Mouse (Mus musculus): ENCODE measurements at regions not wholly inside any gene's neighbourhood (a gene's known extent, or its start where the extent isn't known, plus 50 kb on each side); places are given as distances from the start of the nearest gene placed in this dataset.

- DNase-seq (ENCODE audit: low spot score) (peak; percentile 18), ATAC-seq (ENCODE audit: insufficient read depth, low read depth) (no peak)
- Histone ChIP-seq H3K36me3 (replicated peaks; ENCODE audit: control insufficient read depth, insufficient read depth, low read length) (no peaks in the 10 kb centered on the region), H3K9me3 (replicated peaks; ENCODE audit: control insufficient read depth, low read length) (no peaks in the 10 kb centered on the region), H3K9ac (replicated peaks; ENCODE audit: low read depth, low read length) (no peak overlapping the region), H3K4me1 (ENCODE audit: control insufficient read depth, insufficient read depth) (peaks cover 6% of the 10 kb centered on the region; the same call in 1 of the 2 replicates), H3K4me2 (ENCODE audit: low read depth, low read length) (no peak overlapping the region), H3K27me3 (ENCODE audit: control insufficient read depth, insufficient read depth, low read length) (no peaks in the 10 kb centered on the region), H3K4me3 (ENCODE audit: low read depth, low read length) (no peak overlapping the region), H3K27ac (ENCODE audit: low read depth) (no peak overlapping the region)
- 74% methylated on average over 4 of the region's 4 CpGs for whole genome bisulfite sequencing
- TF ChIP-seq EP300 (IDR thresholded peaks at IDR 0.05; ENCODE audit: low read depth) (no peak), CTCF (IDR thresholded peaks at IDR 0.05; ENCODE audit: low read depth) (no peak)
Measured at GRCm38 (mm10) chr1:61428706-61429501, 209.7 kb upstream of the Pard3b start.

- H3K27me3 ChIP-seq (ENCODE audit: control insufficient read depth, insufficient read depth, low read length): no peaks in the 10 kb centered on the region
- H3K4me1 ChIP-seq (ENCODE audit: control insufficient read depth, insufficient read depth): no peaks in the 10 kb centered on the region
- H3K9me3 ChIP-seq (replicated peaks; ENCODE audit: control insufficient read depth, low read length): no peaks in the 10 kb centered on the region
- no peaks in the 10 kb centered on the region for H3K36me3 ChIP-seq (replicated peaks; ENCODE audit: control insufficient read depth, insufficient read depth, low read length)
- TF ChIP-seq CTCF (IDR thresholded peaks at IDR 0.05; ENCODE audit: low read depth) (no peak), EP300 (IDR thresholded peaks at IDR 0.05; ENCODE audit: low read depth) (no peak)
- H3K4me3 ChIP-seq (ENCODE audit: low read depth, low read length): no peak overlapping the region
- no peak overlapping the region for H3K27ac ChIP-seq (ENCODE audit: low read depth)
- ATAC-seq (ENCODE audit: insufficient read depth, low read depth) (no peak), DNase-seq (ENCODE audit: low spot score) (no peak)
- WGBS: 53% methylated on average over 3 of the region's 3 CpGs
- H3K9ac ChIP-seq (replicated peaks; ENCODE audit: low read depth, low read length): no peak overlapping the region
- H3K4me2 ChIP-seq (ENCODE audit: low read depth, low read length): no peak overlapping the region
Measured at GRCm38 (mm10) chr1:61437603-61438002, 201.0 kb upstream of the Pard3b start.

- Histone ChIP-seq H3K27me3 (ENCODE audit: control insufficient read depth, insufficient read depth, low read length) (no peaks in the 10 kb centered on the region), H3K4me3 (ENCODE audit: low read depth, low read length) (no peak overlapping the region), H3K27ac (ENCODE audit: low read depth) (no peak overlapping the region), H3K9ac (replicated peaks; ENCODE audit: low read depth, low read length) (no peak overlapping the region), H3K36me3 (replicated peaks; ENCODE audit: control insufficient read depth, insufficient read depth, low read length) (no peaks in the 10 kb centered on the region), H3K4me1 (ENCODE audit: control insufficient read depth, insufficient read depth) (no peaks in the 10 kb centered on the region), H3K4me2 (ENCODE audit: low read depth, low read length) (no peak overlapping the region), H3K9me3 (replicated peaks; ENCODE audit: control insufficient read depth, low read length) (no peaks in the 10 kb centered on the region)
- 64% methylated on average over 3 of the region's 3 CpGs for WGBS
- DNase-seq (ENCODE audit: low spot score) (no peak), ATAC-seq (ENCODE audit: insufficient read depth, low read depth) (no peak)
- no peak for TF ChIP-seq CTCF (IDR thresholded peaks at IDR 0.05; ENCODE audit: low read depth)
- TF ChIP-seq EP300 (IDR thresholded peaks at IDR 0.05; ENCODE audit: low read depth): no peak
Measured at GRCm38 (mm10) chr1:61461435-61461834, 177.2 kb upstream of the Pard3b start.

DNA sequence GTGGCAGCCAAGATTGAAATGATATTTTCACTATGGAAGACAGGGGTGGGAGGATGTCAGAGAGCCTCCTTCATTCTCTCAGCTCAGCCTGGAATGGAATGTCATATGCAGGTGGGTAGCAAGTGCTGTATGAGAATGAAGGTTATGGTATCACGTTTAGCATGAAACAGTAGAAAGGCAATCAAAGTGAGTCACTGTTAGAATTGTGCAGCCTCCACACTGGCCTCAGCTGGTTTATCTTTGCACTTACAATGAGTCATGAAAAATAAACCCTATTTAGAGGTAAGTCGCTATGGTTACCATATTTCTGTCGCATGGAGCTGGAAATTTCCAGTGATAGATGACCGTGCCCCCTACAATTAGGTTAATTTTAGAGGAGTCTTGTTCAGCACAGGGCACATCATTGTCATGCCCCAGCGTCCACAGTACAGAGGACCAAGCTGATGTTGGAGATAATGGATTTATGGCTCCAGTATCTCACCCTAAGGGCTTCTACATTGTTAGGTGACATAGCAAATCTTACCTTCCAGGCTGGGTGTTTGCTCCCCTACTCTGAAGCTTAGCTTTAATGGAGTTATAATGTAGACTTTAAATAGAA lies 167.9 kb upstream of the Pard3b start:
- no peak for DNase-seq (ENCODE audit: low spot score)
- TF ChIP-seq EP300 (IDR thresholded peaks at IDR 0.05; ENCODE audit: low read depth) (no peak), CTCF (IDR thresholded peaks at IDR 0.05; ENCODE audit: low read depth) (no peak)
- H3K9ac ChIP-seq (replicated peaks; ENCODE audit: low read depth, low read length): no peak overlapping the region
- no peak for ATAC-seq (ENCODE audit: insufficient read depth, low read depth)
- WGBS: 69% methylated on average over 5 of the region's 5 CpGs
- H3K4me2 ChIP-seq (ENCODE audit: low read depth, low read length): no peak overlapping the region
- no peaks in the 10 kb centered on the region for H3K36me3 ChIP-seq (replicated peaks; ENCODE audit: control insufficient read depth, insufficient read depth, low read length)
- no peaks in the 10 kb centered on the region for H3K4me1 ChIP-seq (ENCODE audit: control insufficient read depth, insufficient read depth)
- no peaks in the 10 kb centered on the region for H3K9me3 ChIP-seq (replicated peaks; ENCODE audit: control insufficient read depth, low read length)
- H3K4me3 ChIP-seq (ENCODE audit: low read depth, low read length): no peak overlapping the region
- H3K27ac ChIP-seq (ENCODE audit: low read depth): no peak overlapping the region
- H3K27me3 ChIP-seq (ENCODE audit: control insufficient read depth, insufficient read depth, low read length): no peaks in the 10 kb centered on the region

DNA sequence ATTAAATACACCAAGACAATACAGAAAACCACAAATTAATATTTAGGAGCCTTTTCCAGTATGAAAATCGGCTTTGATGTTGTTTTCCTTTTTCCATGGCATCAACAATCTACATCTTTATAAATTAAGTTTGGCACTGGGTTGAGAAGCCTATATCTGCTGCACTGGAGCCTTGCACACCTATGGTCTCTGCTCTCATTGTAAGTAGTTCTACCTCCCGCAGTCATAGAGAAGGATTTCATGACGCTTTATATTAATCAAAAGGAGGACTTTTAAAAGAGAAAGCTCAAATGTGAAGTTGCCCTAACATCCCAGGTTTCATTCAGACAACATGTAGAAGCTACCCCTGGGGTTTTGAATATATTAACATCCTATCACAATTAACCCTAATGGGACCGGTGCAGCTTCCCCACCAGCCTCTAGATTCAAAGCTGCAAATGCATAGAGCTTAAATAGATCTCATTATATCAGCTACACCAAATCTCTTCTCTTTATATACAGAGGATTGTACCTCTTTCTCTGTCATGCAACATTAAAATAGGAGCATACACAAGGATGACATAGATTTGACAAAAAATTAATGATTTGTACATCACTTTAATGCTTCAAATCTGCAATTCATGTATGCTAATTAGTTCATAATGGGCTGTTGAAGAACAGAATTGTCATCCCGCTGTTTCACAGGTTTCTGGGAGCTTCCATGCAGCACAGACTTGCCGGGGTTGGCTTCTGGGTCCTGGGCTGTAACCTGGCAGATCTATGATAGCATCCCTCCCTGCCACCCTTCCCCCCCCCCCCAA lies 166.6 kb upstream of the Pard3b start:
- Histone ChIP-seq H3K27me3 (ENCODE audit: control insufficient read depth, insufficient read depth, low read length) (no peaks in the 10 kb centered on the region), H3K27ac (ENCODE audit: low read depth) (no peak overlapping the region), H3K4me3 (ENCODE audit: low read depth, low read length) (no peak overlapping the region), H3K4me2 (ENCODE audit: low read depth, low read length) (no peak overlapping the region), H3K36me3 (replicated peaks; ENCODE audit: control insufficient read depth, insufficient read depth, low read length) (no peaks in the 10 kb centered on the region), H3K9me3 (replicated peaks; ENCODE audit: control insufficient read depth, low read length) (no peaks in the 10 kb centered on the region), H3K4me1 (ENCODE audit: control insufficient read depth, insufficient read depth) (no peaks in the 10 kb centered on the region), H3K9ac (replicated peaks; ENCODE audit: low read depth, low read length) (no peak overlapping the region)
- WGBS: 85% methylated on average over 6 of the region's 6 CpGs
- ATAC-seq (ENCODE audit: insufficient read depth, low read depth) (no peak), DNase-seq (ENCODE audit: low spot score) (no peak)
- TF ChIP-seq CTCF (IDR thresholded peaks at IDR 0.05; ENCODE audit: low read depth) (no peak), EP300 (IDR thresholded peaks at IDR 0.05; ENCODE audit: low read depth) (no peak)
